Mouse (Mus musculus) lung, adult 2 months (tissue): ENCODE data around the gene Syndig1.

Source experiments
- CTCF ChIP-seq: fragments of 200-500 bp; IDR thresholded peaks from 2 replicates; pipeline ENCODE4 v1.5.1; 2011; ENCODE audit warnings: mild to moderate bottlenecking, low read length, control low read depth; ENCODE audit not compliant: insufficient read depth
- POLR2A ChIP-seq: fragments of 200-500 bp; IDR thresholded peaks from 2 replicates; pipeline ENCODE4 v1.6.1; 2011; ENCODE audit warnings: low read depth, mild to moderate bottlenecking, control low read depth, low read length, borderline replicate concordance; ENCODE audit errors: extremely low read depth

DNA sequence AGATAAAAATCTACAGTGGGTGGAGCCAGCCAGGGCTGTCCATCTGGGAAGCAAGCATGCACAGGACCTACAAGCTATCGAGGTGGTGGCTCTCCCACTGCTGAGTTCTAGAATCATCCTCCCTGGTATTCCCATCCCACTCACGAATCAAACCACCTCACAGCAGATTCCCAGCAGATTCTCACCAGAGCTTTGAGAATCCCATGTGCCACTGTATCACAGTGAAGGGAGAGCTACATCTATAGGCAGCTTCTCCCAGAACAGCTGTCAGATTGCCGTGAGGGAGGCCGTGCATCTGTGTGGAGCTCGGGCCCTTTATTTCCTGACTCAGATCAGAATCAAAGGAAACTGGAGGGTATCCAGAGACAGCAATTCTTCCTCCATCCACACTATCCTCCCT, 101.0 kb downstream of the Syndig1 start:
- TF ChIP-seq POLR2A (no peak), CTCF (no peak)
